Mouse (Mus musculus): ENCODE data around the gene Dock2. TPM values are rescaled to one million over a fixed set of nuclear protein-coding genes. Genes with fewer than 3 reads are reported as not detected.

Dock2 gene
- polyA plus RNA-seq, 1 experiment from 2014 or later: 0.54 TPM

DNA sequence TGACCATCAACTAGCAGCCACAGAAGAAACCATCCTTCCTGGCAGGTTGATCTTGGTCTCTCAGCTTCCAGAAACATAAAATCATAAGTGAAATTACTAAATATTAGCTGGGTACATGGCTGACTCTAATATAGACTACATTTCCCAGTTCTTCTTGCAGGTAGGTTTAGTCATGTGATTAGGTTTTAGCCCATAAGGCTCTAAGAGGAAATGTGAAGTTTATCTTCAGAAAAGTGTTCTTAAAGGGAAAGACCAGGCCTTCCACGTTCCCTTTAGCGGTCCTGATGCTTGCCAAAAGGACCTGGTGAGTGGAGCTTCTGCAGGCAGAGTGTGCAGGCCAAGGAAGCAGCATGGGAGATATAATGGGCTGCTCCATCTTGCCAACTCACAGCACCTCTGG lies 2.9 kb downstream of the Dock2 start:
- Histone ChIP-seq H3K27ac (replicated peaks) (no peak overlapping the region), H3K4me2 (no peak overlapping the region), H3K36me3 (no peaks in the 10 kb centered on the region), H3K4me1 (replicated peaks) (no peaks in the 10 kb centered on the region), H3K9ac (no peak overlapping the region), H3K4me3 (no peak overlapping the region), H3K9me3 (no peaks in the 10 kb centered on the region), H3K27me3 (no peaks in the 10 kb centered on the region)
- ATAC-seq (ENCODE audit: low FRiP score, low read depth): no peak
- 91% methylated on average over 2 of the region's 2 CpGs for WGBS

GRCm38 (mm10) chr11:34779966-34780365 lies 3.7 kb downstream of the Dock2 start:
- H3K4me1 ChIP-seq (replicated peaks): no peaks in the 10 kb centered on the region
- no peaks in the 10 kb centered on the region for H3K36me3 ChIP-seq
- H3K4me3 ChIP-seq: no peak overlapping the region
- H3K9me3 ChIP-seq: no peaks in the 10 kb centered on the region
- H3K4me2 ChIP-seq: no peak overlapping the region
- WGBS: 93% methylated on average over 4 of the region's 4 CpGs
- no peak overlapping the region for H3K27ac ChIP-seq (replicated peaks)
- H3K27me3 ChIP-seq: no peaks in the 10 kb centered on the region
- H3K9ac ChIP-seq: no peak overlapping the region
- ATAC-seq (ENCODE audit: low FRiP score, low read depth): no peak

DNA sequence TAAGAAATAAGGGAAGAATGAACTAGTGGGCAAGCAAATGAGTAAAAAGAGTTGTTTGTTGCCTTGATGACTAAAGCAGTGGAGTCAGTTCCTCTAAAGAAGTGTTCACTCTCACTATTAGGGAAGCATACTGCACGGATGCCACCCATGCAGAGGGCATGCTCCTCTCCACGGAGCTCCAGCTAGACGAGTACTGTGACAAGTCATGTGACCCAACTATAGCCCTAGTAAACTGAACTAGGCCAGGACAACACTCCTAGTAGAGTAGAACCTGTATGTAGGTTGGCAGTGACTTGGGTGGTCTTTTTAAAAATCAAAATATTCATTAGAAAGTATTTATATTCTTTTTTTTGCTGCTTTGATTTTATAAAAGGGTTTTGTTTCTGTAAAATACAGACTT lies 5.3 kb downstream of the Dock2 start:
- H3K4me2 ChIP-seq: no peak overlapping the region
- H3K27ac ChIP-seq (replicated peaks): no peak overlapping the region
- no peak overlapping the region for H3K9ac ChIP-seq
- no peaks in the 10 kb centered on the region for H3K4me1 ChIP-seq (replicated peaks)
- no peak overlapping the region for H3K4me3 ChIP-seq
- H3K9me3 ChIP-seq: no peaks in the 10 kb centered on the region
- 86% methylated on average over 3 of the region's 3 CpGs for WGBS
- H3K27me3 ChIP-seq: no peaks in the 10 kb centered on the region
- no peaks in the 10 kb centered on the region for H3K36me3 ChIP-seq
- no peak for ATAC-seq (ENCODE audit: low FRiP score, low read depth)

- Histone ChIP-seq H3K36me3 (no peaks in the 10 kb centered on the region), H3K9ac (no peak overlapping the region), H3K4me2 (no peak overlapping the region), H3K27me3 (no peaks in the 10 kb centered on the region), H3K4me3 (no peak overlapping the region), H3K9me3 (no peaks in the 10 kb centered on the region), H3K27ac (replicated peaks) (no peak overlapping the region), H3K4me1 (replicated peaks) (no peaks in the 10 kb centered on the region)
- WGBS: 89% methylated on average over 4 of the region's 4 CpGs
- ATAC-seq (ENCODE audit: low FRiP score, low read depth): no peak
Measured at GRCm38 (mm10) chr11:34777529-34777928, 6.2 kb downstream of the Dock2 start.

DNA sequence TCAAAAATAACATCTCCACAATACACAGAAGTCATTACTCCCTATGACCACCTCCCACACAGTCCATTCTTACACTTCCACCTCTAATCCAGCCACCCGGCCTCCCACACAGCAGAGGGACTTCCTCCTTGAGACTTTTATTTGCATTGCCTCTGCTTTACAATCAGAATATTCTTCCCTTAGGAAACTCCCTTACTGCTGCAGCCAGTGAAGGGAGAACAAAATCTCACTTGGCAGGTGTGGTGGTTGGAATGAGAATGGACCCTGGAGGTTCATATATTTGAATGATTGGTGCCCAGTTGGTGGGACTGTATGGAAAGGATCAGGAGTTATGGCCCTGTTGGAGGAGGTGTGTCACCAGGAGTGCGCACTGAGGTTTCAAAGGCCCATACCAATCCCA lies 7.6 kb downstream of the Dock2 start:
- Histone ChIP-seq H3K4me2 (no peak overlapping the region), H3K27me3 (no peaks in the 10 kb centered on the region), H3K9ac (no peak overlapping the region), H3K4me1 (replicated peaks) (no peaks in the 10 kb centered on the region), H3K9me3 (no peaks in the 10 kb centered on the region), H3K27ac (replicated peaks) (no peak overlapping the region), H3K4me3 (no peak overlapping the region), H3K36me3 (no peaks in the 10 kb centered on the region)
- ATAC-seq (ENCODE audit: low FRiP score, low read depth): no peak
- WGBS: 82% methylated on average over 2 of the region's 2 CpGs

DNA sequence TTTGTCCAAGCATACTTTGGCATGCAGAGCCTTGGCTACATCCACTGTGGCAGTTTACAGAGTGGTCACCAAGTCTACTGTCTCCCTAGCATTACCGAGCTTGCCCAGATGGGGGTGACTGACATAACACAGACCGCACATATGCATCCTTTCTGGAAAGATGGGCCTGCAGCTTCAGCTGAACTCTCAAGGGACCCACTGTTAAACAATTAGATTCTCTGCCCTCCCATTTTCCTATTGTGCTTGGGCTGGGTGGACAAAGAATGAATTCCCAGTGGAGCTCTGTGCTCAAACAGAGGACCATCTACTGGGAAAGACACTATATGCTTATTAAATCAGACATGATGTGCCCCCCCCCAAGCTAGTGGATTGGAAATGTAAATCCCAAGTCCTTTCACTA lies 9.1 kb downstream of the Dock2 start:
- H3K4me2 ChIP-seq: no peak overlapping the region

GRCm38 (mm10) chr11:34773304-34773895 lies 10.3 kb downstream of the Dock2 start:
- Histone ChIP-seq H3K4me2 (no peak overlapping the region), H3K36me3 (no peaks in the 10 kb centered on the region), H3K27ac (replicated peaks) (no peak overlapping the region), H3K4me3 (no peak overlapping the region), H3K9me3 (no peaks in the 10 kb centered on the region), H3K9ac (no peak overlapping the region), H3K27me3 (no peaks in the 10 kb centered on the region), H3K4me1 (replicated peaks) (no peaks in the 10 kb centered on the region)
- 89% methylated on average over 9 of the region's 9 CpGs for WGBS
- ATAC-seq (ENCODE audit: low FRiP score, low read depth): no peak

More for the DNA sequence above, 9.1 kb downstream of the Dock2 start:
- no peak for ATAC-seq (ENCODE audit: low FRiP score, low read depth)
- Histone ChIP-seq H3K36me3 (no peaks in the 10 kb centered on the region), H3K27me3 (no peaks in the 10 kb centered on the region), H3K9ac (no peak overlapping the region), H3K4me1 (replicated peaks) (no peaks in the 10 kb centered on the region), H3K27ac (replicated peaks) (no peak overlapping the region), H3K4me3 (no peak overlapping the region), H3K9me3 (no peaks in the 10 kb centered on the region)
- 68% methylated on average over 2 of the region's 2 CpGs for WGBS

GRCm38 (mm10) chr11:34771221-34771986 lies 12.3 kb downstream of the Dock2 start:
- no peaks in the 10 kb centered on the region for H3K27me3 ChIP-seq
- 61% methylated on average over 12 of the region's 12 CpGs for WGBS
- no peaks in the 10 kb centered on the region for H3K9me3 ChIP-seq
- H3K4me3 ChIP-seq: no peak overlapping the region
- no peaks in the 10 kb centered on the region for H3K36me3 ChIP-seq
- no peaks in the 10 kb centered on the region for H3K4me1 ChIP-seq (replicated peaks)
- H3K9ac ChIP-seq: no peak overlapping the region
- H3K4me2 ChIP-seq: no peak overlapping the region
- no peak overlapping the region for H3K27ac ChIP-seq (replicated peaks)
- ATAC-seq (ENCODE audit: low FRiP score, low read depth): no peak

GRCm38 (mm10) chr11:34770666-34771065 lies 13.0 kb downstream of the Dock2 start:
- H3K4me3 ChIP-seq: no peak overlapping the region
- ATAC-seq (ENCODE audit: low FRiP score, low read depth): no peak
- 66% methylated on average over 4 of the region's 4 CpGs for WGBS
- H3K4me2 ChIP-seq: no peak overlapping the region
- no peaks in the 10 kb centered on the region for H3K36me3 ChIP-seq
- H3K9me3 ChIP-seq: no peaks in the 10 kb centered on the region
- H3K9ac ChIP-seq: no peak overlapping the region
- no peak overlapping the region for H3K27ac ChIP-seq (replicated peaks)
- no peaks in the 10 kb centered on the region for H3K27me3 ChIP-seq
- no peaks in the 10 kb centered on the region for H3K4me1 ChIP-seq (replicated peaks)

DNA sequence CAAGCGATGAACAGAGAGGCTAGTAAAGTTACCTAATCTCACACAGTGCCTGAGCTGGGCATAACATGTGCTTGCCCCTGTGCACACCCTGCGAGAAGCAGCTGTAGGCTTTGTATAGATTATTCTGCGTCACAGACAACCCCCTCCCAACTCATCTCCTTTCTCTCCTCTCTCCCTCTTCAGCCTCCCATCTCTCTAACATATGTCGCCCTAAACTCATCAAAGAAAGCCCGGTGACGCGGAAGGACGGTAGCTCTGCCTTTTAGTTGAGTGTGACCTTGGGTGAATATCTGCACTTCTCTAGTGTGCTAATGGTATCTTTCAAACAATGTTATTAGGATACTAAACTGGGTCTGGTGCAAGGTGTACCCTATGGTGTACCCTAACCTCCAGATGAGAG lies 13.7 kb downstream of the Dock2 start:
- no peak overlapping the region for H3K4me2 ChIP-seq
- no peak for ATAC-seq (ENCODE audit: low FRiP score, low read depth)
- 83% methylated on average over 8 of the region's 8 CpGs for WGBS
- no peaks in the 10 kb centered on the region for H3K9me3 ChIP-seq
- H3K4me1 ChIP-seq (replicated peaks): no peaks in the 10 kb centered on the region
- H3K4me3 ChIP-seq: no peak overlapping the region
- H3K36me3 ChIP-seq: no peaks in the 10 kb centered on the region
- H3K27me3 ChIP-seq: no peaks in the 10 kb centered on the region
- H3K9ac ChIP-seq: no peak overlapping the region
- no peak overlapping the region for H3K27ac ChIP-seq (replicated peaks)

- ATAC-seq (ENCODE audit: low FRiP score, low read depth): no peak
- no peaks in the 10 kb centered on the region for H3K36me3 ChIP-seq
- WGBS: 78% methylated on average over 2 of the region's 2 CpGs
- H3K27ac ChIP-seq (replicated peaks): no peak overlapping the region
- no peaks in the 10 kb centered on the region for H3K27me3 ChIP-seq
- H3K9me3 ChIP-seq: no peaks in the 10 kb centered on the region
- no peaks in the 10 kb centered on the region for H3K4me1 ChIP-seq (replicated peaks)
- H3K4me3 ChIP-seq: no peak overlapping the region
- H3K4me2 ChIP-seq: no peak overlapping the region
- H3K9ac ChIP-seq: no peak overlapping the region
Measured at GRCm38 (mm10) chr11:34769396-34769795, 14.3 kb downstream of the Dock2 start.

GRCm38 (mm10) chr11:34763739-34764361 lies 19.8 kb downstream of the Dock2 start:
- H3K27me3 ChIP-seq: no peaks in the 10 kb centered on the region
- no peak overlapping the region for H3K9ac ChIP-seq
- 89% methylated on average over 5 of the region's 5 CpGs for WGBS
- ATAC-seq (ENCODE audit: low FRiP score, low read depth): no peak
- H3K9me3 ChIP-seq: no peaks in the 10 kb centered on the region
- no peak overlapping the region for H3K4me2 ChIP-seq
- no peaks in the 10 kb centered on the region for H3K4me1 ChIP-seq (replicated peaks)
- no peak overlapping the region for H3K27ac ChIP-seq (replicated peaks)
- no peaks in the 10 kb centered on the region for H3K36me3 ChIP-seq
- no peak overlapping the region for H3K4me3 ChIP-seq
